Mouse (Mus musculus): ENCODE measurements around the gene Nsmce1. TPM values are rescaled to one million over a fixed set of nuclear protein-coding genes. Genes with fewer than 3 reads are reported as not detected.

Nsmce1 gene
- polyA plus RNA-seq, 1 experiment = 33.1 TPM

GRCm38 (mm10) chr7:125478391-125478984 lies 12.9 kb downstream of the Nsmce1 start:
- Histone ChIP-seq H3K4me3 (ENCODE audit: insufficient read depth, low read depth, low read length) (no peak overlapping the region), H3K4me1 (ENCODE audit: control insufficient read depth, insufficient read depth, insufficient read length, low read length) (peaks cover 19% of the 10 kb centered on the region; the same call in 1 of the 2 replicates), H3K27ac (replicated peaks; ENCODE audit: low read depth, low read length) (no peak overlapping the region)

GRCm38 (mm10) chr7:125475601-125476251 lies 15.7 kb downstream of the Nsmce1 start:
- Histone ChIP-seq H3K27ac (replicated peaks; ENCODE audit: low read depth, low read length) (peak overlapping the region; percentile 6; the same call in 1 of the 2 replicates), H3K4me1 (ENCODE audit: control insufficient read depth, insufficient read depth, insufficient read length, low read length) (peaks cover 25% of the 10 kb centered on the region; the same call in 1 of the 2 replicates), H3K4me3 (ENCODE audit: insufficient read depth, low read depth, low read length) (no peak overlapping the region)

- Histone ChIP-seq H3K4me1 (ENCODE audit: control insufficient read depth, insufficient read depth, insufficient read length, low read length) (peaks cover 25% of the 10 kb centered on the region; the same call in 1 of the 2 replicates), H3K4me3 (ENCODE audit: insufficient read depth, low read depth, low read length) (no peak overlapping the region), H3K27ac (replicated peaks; ENCODE audit: low read depth, low read length) (no peak overlapping the region)
Measured at GRCm38 (mm10) chr7:125474535-125474934, 16.9 kb downstream of the Nsmce1 start.

GRCm38 (mm10) chr7:125471991-125472741 lies 19.2 kb downstream of the Nsmce1 start:
- Histone ChIP-seq H3K4me1 (ENCODE audit: control insufficient read depth, insufficient read depth, insufficient read length, low read length) (peaks cover 25% of the 10 kb centered on the region; the same call in 1 of the 2 replicates), H3K4me3 (ENCODE audit: insufficient read depth, low read depth, low read length) (no peak overlapping the region), H3K27ac (replicated peaks; ENCODE audit: low read depth, low read length) (peak overlapping the region; percentile 40)

- H3K4me3 ChIP-seq (ENCODE audit: insufficient read depth, low read depth, low read length) = no peak overlapping the region
- no peak overlapping the region for H3K27ac ChIP-seq (replicated peaks; ENCODE audit: low read depth, low read length)
- H3K4me1 ChIP-seq (ENCODE audit: control insufficient read depth, insufficient read depth, insufficient read length, low read length) = peaks cover 17% of the 10 kb centered on the region; the same call in 1 of the 2 replicates
Measured at GRCm38 (mm10) chr7:125470901-125471300, 20.5 kb downstream of the Nsmce1 start.

GRCm38 (mm10) chr7:125469937-125470336 lies 21.5 kb downstream of the Nsmce1 start:
- Histone ChIP-seq H3K4me3 (ENCODE audit: insufficient read depth, low read depth, low read length) (no peak overlapping the region), H3K4me1 (ENCODE audit: control insufficient read depth, insufficient read depth, insufficient read length, low read length) (peaks cover 11% of the 10 kb centered on the region; the same call in 1 of the 2 replicates), H3K27ac (replicated peaks; ENCODE audit: low read depth, low read length) (no peak overlapping the region)

- no peaks in the 10 kb centered on the region for H3K4me1 ChIP-seq (ENCODE audit: control insufficient read depth, insufficient read depth, insufficient read length, low read length)
- no peak overlapping the region for H3K27ac ChIP-seq (replicated peaks; ENCODE audit: low read depth, low read length)
- no peak overlapping the region for H3K4me3 ChIP-seq (ENCODE audit: insufficient read depth, low read depth, low read length)
Measured at GRCm38 (mm10) chr7:125462200-125462599, 29.2 kb downstream of the Nsmce1 start.

- no peaks in the 10 kb centered on the region for H3K4me1 ChIP-seq (ENCODE audit: control insufficient read depth, insufficient read depth, insufficient read length, low read length)
- H3K4me3 ChIP-seq (ENCODE audit: insufficient read depth, low read depth, low read length) = no peak overlapping the region
- no peak overlapping the region for H3K27ac ChIP-seq (replicated peaks; ENCODE audit: low read depth, low read length)
Measured at GRCm38 (mm10) chr7:125453671-125454070, 37.7 kb downstream of the Nsmce1 start.

GRCm38 (mm10) chr7:125451078-125451477 lies 40.3 kb downstream of the Nsmce1 start:
- no peaks in the 10 kb centered on the region for H3K4me1 ChIP-seq (ENCODE audit: control insufficient read depth, insufficient read depth, insufficient read length, low read length)
- H3K4me3 ChIP-seq (ENCODE audit: insufficient read depth, low read depth, low read length) = no peak overlapping the region
- no peak overlapping the region for H3K27ac ChIP-seq (replicated peaks; ENCODE audit: low read depth, low read length)

GRCm38 (mm10) chr7:125450678-125451077 lies 40.7 kb downstream of the Nsmce1 start:
- Histone ChIP-seq H3K27ac (replicated peaks; ENCODE audit: low read depth, low read length) (no peak overlapping the region), H3K4me3 (ENCODE audit: insufficient read depth, low read depth, low read length) (no peak overlapping the region), H3K4me1 (ENCODE audit: control insufficient read depth, insufficient read depth, insufficient read length, low read length) (no peaks in the 10 kb centered on the region)

GRCm38 (mm10) chr7:125444464-125445401 lies 46.7 kb downstream of the Nsmce1 start, which contains the start of gene Kdm8:
Gene Kdm8 (plus strand): TSS chr7:125444676.
- Histone ChIP-seq H3K4me1 (ENCODE audit: control insufficient read depth, insufficient read depth, insufficient read length, low read length) (peaks cover 2% of the 10 kb centered on the region; the same call in 1 of the 2 replicates), H3K4me3 (ENCODE audit: insufficient read depth, low read depth, low read length) (peak within 1 kb of the TSS; percentile 71)

GRCm38 (mm10) chr7:125444076-125444463 lies 47.3 kb downstream of the Nsmce1 start:
- Histone ChIP-seq H3K4me3 (ENCODE audit: insufficient read depth, low read depth, low read length) (peak overlapping the region; percentile 71), H3K4me1 (ENCODE audit: control insufficient read depth, insufficient read depth, insufficient read length, low read length) (peaks cover 2% of the 10 kb centered on the region; the same call in 1 of the 2 replicates), H3K27ac (replicated peaks; ENCODE audit: low read depth, low read length) (no peak overlapping the region)

More at GRCm38 (mm10) chr7:125444464-125445401, 46.7 kb downstream of the Nsmce1 start, which contains the start of gene Kdm8:
- peak within 1 kb of the TSS; percentile 95 for H3K27ac ChIP-seq (replicated peaks; ENCODE audit: low read depth, low read length)

- Histone ChIP-seq H3K4me3 (ENCODE audit: insufficient read depth, low read depth, low read length) (no peak overlapping the region), H3K4me1 (ENCODE audit: control insufficient read depth, insufficient read depth, insufficient read length, low read length) (peaks cover 2% of the 10 kb centered on the region; the same call in 1 of the 2 replicates), H3K27ac (replicated peaks; ENCODE audit: low read depth, low read length) (no peak overlapping the region)
Measured at GRCm38 (mm10) chr7:125442323-125442722, 49.1 kb downstream of the Nsmce1 start.

- Histone ChIP-seq H3K4me1 (ENCODE audit: control insufficient read depth, insufficient read depth, insufficient read length, low read length) (no peaks in the 10 kb centered on the region), H3K27ac (replicated peaks; ENCODE audit: low read depth, low read length) (no peak overlapping the region), H3K4me3 (ENCODE audit: insufficient read depth, low read depth, low read length) (no peak overlapping the region)
Measured at GRCm38 (mm10) chr7:125434666-125435290, 56.6 kb downstream of the Nsmce1 start.

All from brown adipose tissue, adult 24 weeks (tissue).